Mouse (Mus musculus): ENCODE measurements around the gene Gm3542.
"Not testable (repeated sequence)": the region's sequence is repeated elsewhere in the genome, so short reads cannot be mapped to it uniquely, and the experiment has no call there.

The Gm3542 gene

DNA sequence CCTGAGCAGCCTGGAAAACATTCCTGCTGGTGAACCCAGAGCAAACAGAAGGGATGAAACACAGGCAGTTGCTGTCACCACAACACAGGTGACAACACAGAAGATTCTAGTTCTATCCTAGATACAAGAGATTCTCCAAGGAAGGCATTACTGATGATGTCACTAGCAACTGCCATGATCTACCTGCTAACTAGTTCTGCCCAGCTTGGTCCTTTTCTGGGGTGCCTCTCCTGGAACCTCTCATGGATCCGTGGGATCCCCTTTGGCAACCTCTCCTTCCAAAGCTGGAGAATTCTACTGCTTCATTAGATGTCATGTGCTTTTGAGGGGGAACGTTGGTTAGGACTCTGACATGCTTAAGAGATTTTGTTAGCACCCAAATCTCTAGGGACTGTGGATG is at the start of gene Gm3542:
Gene Gm3542, minus strand, starts transcription at position 101 of the 400 bp plus-strand sequence.
- not testable (repeated sequence) for DNase-seq
